Mouse (Mus musculus): Measurements from ENCODE around the gene Mllt6. TPM values are rescaled to one million over a fixed set of nuclear protein-coding genes. Genes with fewer than 3 reads are reported as not detected.

The Mllt6 gene
- 0.32 and 0.33 TPM in 2 replicates for polyA plus RNA-seq (2016; fragmentation: Nextera tagmentation; extraction: Ambion mirVana)

DNA sequence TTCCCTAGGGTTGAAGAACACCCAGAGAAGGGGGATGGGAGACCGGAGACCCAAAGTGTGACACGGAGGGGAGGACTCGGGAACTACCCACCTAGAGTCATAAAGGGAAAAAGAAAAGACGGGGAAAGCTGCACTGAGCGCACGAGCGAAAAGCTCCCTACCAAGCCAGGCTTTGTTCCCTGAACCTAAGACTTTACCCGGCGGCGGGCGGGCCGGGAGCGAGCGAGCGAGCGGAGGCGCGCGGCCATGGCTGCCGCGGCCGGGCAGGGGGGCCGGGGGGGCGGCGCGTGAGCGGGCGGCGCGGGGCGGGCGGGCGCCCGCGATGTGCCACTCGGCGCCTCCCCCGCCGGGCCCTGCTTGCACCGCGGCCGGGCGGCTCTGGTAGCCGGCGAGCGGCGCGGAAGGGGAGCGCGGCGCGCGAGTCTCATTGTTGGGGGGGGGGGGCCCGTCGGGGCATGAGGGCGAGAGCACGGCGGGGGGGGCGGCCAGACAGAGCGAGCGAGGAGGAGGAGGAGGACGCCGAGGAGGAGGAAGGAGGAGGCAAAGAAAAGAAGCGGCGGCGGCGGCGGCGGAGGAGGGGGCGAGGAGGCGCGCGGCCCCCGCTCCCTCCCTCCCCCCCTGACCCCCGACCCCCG lies at the start of gene Mllt6:
TSS of gene Mllt6 (plus strand) at position 522 of the 635 bp plus-strand sequence.
- H3K36me3 ChIP-seq: peaks cover 12% of the 10 kb centered on the region
- H3K4me2 ChIP-seq: peak within 1 kb of the TSS; percentile 77
- peak within 1 kb of the TSS; percentile 60 for H3K27ac ChIP-seq
- no peaks in the 10 kb centered on the region for H3K9me3 ChIP-seq (replicated peaks)
- under 1% methylated on average over 35 of the region's 76 CpGs for WGBS (ENCODE audit: insufficient replicate concordance)
- H3K4me1 ChIP-seq: peaks cover 58% of the 10 kb centered on the region
- peak within 1 kb of the TSS; percentile 65 for H3K4me3 ChIP-seq
- no peak for ATAC-seq
- H3K27me3 ChIP-seq (replicated peaks): peaks cover 93% of the 10 kb centered on the region
- H3K9ac ChIP-seq: peak within 1 kb of the TSS; percentile 65

DNA sequence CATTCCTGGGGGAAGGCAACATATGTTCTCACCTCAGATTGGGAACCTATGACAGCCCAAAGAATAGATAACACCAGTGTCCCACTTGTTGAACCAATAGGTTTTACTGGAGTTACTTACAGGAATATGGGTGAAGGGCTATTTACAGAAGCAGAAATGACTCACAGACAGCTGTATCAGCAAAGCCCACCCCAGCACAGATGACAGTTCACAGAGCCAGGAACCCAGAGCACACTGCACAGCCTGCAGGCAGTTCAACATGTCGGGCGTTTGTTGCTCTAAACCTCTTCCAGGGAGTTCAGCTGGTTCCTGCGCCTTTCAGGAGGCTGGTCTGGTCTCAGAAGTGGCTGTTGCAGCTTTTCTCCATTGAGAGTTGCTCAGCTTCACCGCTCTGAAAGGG lies 47.9 kb upstream of the Mllt6 start:
- no peak for ATAC-seq

DNA sequence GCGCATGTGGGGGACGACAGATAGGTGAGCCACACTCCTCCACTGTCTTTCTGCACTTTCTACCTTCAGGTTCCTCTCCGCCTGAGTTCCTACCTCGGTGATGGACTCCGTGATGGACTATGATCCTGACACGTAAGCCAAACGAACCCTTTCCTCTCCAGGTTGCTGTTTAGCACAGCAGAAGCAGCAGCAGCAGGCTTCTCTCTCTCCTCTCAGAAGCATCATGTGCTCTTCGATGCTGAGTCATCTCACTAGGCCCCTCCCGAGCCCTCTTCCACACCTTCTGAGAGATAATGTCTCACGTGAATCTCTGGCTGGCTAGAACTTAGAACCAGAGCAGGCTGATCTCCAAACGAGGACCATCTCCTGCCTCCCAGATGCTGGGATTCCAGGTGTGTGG lies 44.8 kb upstream of the Mllt6 start:
- H3K9ac ChIP-seq: no peak overlapping the region
- H3K27ac ChIP-seq: no peak overlapping the region
- 42% methylated on average over 11 of the region's 11 CpGs for WGBS (ENCODE audit: insufficient replicate concordance)
- peak overlapping the region; percentile 2; the same call in 1 of the 2 replicates for H3K4me2 ChIP-seq
- ATAC-seq: no peak
- H3K4me1 ChIP-seq: peaks cover 10% of the 10 kb centered on the region
- no peak overlapping the region for H3K4me3 ChIP-seq
- H3K36me3 ChIP-seq: no peaks in the 10 kb centered on the region
- H3K27me3 ChIP-seq (replicated peaks): peaks cover 49% of the 10 kb centered on the region
- H3K9me3 ChIP-seq (replicated peaks): no peaks in the 10 kb centered on the region

More for the DNA sequence above, 47.9 kb upstream of the Mllt6 start:
- H3K4me3 ChIP-seq: no peak overlapping the region
- H3K27ac ChIP-seq: no peak overlapping the region
- no peak overlapping the region for H3K9ac ChIP-seq
- peaks cover 10% of the 10 kb centered on the region for H3K4me1 ChIP-seq
- no peaks in the 10 kb centered on the region for H3K9me3 ChIP-seq (replicated peaks)
- WGBS (ENCODE audit: insufficient replicate concordance): 60% methylated on average over 4 of the region's 4 CpGs
- H3K4me2 ChIP-seq: no peak overlapping the region
- peaks cover 58% of the 10 kb centered on the region for H3K27me3 ChIP-seq (replicated peaks)
- no peaks in the 10 kb centered on the region for H3K36me3 ChIP-seq

DNA sequence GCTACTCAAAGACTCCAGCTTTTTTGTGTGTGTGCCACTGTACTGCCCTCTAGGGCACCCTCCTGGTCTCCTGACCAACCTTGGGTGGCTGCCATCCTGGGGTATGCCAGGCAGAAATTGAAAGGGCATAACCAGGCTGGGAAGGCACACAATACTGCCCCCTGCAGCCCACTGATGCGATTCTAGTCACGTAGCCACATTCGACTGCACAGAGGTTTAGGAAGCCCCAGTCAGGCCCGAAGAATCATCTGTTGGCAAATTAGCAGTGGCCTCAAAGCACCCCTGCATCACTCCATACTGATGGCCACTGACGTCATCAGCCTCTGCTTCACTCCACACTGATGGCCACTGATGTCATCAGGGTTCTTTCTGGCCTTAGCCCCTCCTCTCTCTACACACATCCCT lies 43.8 kb upstream of the Mllt6 start:
- no peak for ATAC-seq
- Histone ChIP-seq H3K9ac (no peak overlapping the region), H3K36me3 (no peaks in the 10 kb centered on the region), H3K4me1 (peaks cover 10% of the 10 kb centered on the region), H3K4me3 (no peak overlapping the region), H3K9me3 (replicated peaks) (no peaks in the 10 kb centered on the region), H3K27me3 (replicated peaks) (peaks cover 59% of the 10 kb centered on the region), H3K4me2 (no peak overlapping the region), H3K27ac (no peak overlapping the region)
- 49% methylated on average over 5 of the region's 5 CpGs for WGBS (ENCODE audit: insufficient replicate concordance)

DNA sequence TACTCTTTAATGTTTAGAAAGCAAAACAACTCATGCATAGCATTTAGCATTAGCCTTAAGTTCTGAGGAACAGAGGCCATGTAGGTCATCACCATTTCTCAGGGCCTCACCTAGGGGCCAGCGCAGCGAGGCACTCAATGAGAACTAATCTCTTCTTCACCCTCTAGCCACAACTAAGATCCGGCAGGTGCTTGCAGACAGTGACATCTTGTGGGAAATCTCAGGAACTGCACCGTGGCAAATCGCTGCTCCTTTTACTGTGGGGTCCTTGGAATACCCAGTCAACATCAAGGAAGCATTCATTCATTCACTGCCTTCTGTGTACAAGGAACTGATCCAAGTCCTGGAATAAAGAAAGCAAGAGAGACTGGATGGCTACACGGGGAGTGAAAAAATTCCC lies 40.8 kb upstream of the Mllt6 start:
- H3K27me3 ChIP-seq (replicated peaks): peaks cover 61% of the 10 kb centered on the region
- ATAC-seq: no peak
- no peak overlapping the region for H3K27ac ChIP-seq
- no peak overlapping the region for H3K9ac ChIP-seq
- H3K36me3 ChIP-seq: no peaks in the 10 kb centered on the region
- H3K9me3 ChIP-seq (replicated peaks): no peaks in the 10 kb centered on the region
- WGBS (ENCODE audit: insufficient replicate concordance): 2% methylated on average over 6 of the region's 6 CpGs
- H3K4me1 ChIP-seq: peaks cover 10% of the 10 kb centered on the region
- H3K4me2 ChIP-seq: no peak overlapping the region
- no peak overlapping the region for H3K4me3 ChIP-seq

DNA sequence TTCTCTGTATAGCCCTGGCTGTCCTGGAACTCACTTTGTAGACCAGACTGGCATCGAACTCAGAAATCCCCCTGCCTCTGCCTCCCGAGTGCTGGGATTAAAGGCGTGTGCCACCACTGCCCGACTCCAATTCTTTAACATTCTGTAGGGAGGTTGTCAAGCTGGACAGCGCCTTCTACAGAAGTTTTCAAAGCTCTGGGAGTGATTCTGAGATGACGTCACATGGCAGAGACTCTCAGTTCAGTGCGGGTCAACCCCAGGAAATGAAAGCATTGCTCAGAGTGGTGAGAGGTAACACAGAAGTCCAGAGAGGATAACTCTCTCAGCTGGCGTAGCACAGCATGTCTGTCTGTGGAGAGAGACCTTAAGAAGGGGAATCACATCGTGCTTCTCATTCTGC lies 40.0 kb upstream of the Mllt6 start:
- Histone ChIP-seq H3K4me1 (peaks cover 7% of the 10 kb centered on the region), H3K9ac (no peak overlapping the region), H3K4me2 (no peak overlapping the region), H3K27ac (no peak overlapping the region), H3K27me3 (replicated peaks) (peaks cover 61% of the 10 kb centered on the region), H3K4me3 (no peak overlapping the region), H3K9me3 (replicated peaks) (no peaks in the 10 kb centered on the region), H3K36me3 (no peaks in the 10 kb centered on the region)
- WGBS (ENCODE audit: insufficient replicate concordance): 43% methylated on average over 9 of the region's 9 CpGs
- ATAC-seq: no peak

DNA sequence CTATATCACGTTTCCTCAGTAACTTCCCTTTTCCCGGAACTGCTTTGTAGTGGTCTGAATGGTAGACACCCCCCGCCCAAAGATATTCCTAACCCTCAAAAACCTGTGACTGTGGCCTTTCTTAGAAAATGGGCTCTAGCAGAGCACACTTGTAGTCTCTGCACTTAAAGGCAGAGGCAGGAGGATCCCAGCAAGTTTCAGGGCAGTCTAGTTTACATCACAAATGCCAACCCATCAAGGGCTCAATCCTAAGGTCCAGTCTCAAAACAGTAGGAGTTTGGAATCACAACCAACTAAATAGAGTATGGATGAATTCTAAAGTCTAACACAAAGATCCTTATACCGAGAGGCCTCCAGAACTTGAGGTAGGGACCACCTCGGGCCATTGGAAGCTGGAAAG lies 37.7 kb upstream of the Mllt6 start:
- no peak for ATAC-seq
- peaks cover 80% of the 10 kb centered on the region for H3K27me3 ChIP-seq (replicated peaks)

DNA sequence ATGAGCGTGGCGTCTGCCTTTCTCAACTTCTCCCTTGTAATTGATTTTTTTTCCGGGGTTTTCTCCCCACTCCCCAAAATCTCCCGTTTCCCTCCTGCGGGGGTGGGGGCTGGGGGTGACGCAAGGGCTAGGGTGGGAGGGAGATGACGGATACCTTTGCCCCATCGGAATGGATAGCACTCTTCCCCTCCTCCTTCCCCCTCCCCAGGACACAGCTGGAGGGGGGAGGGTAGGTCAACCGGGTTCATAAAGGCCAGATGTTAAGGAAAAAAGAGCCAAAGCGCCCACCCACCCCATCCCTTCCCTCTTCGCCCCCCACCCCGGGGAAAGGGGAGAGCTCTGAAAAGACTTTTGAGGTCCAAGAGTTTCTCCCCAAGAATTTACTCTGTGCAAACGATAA lies 36.8 kb upstream of the Mllt6 start:
- H3K4me3 ChIP-seq: no peak overlapping the region
- WGBS (ENCODE audit: insufficient replicate concordance): 18% methylated on average over 13 of the region's 13 CpGs
- H3K9ac ChIP-seq: no peak overlapping the region
- H3K9me3 ChIP-seq (replicated peaks): no peaks in the 10 kb centered on the region
- H3K27ac ChIP-seq: no peak overlapping the region
- H3K4me2 ChIP-seq: no peak overlapping the region
- ATAC-seq: no peak
- peaks cover 89% of the 10 kb centered on the region for H3K27me3 ChIP-seq (replicated peaks)
- no peaks in the 10 kb centered on the region for H3K36me3 ChIP-seq
- peaks cover 24% of the 10 kb centered on the region for H3K4me1 ChIP-seq

More for the DNA sequence above, 37.7 kb upstream of the Mllt6 start:
- H3K27ac ChIP-seq: no peak overlapping the region
- H3K4me2 ChIP-seq: no peak overlapping the region
- no peak overlapping the region for H3K4me3 ChIP-seq
- 31% methylated on average over 5 of the region's 5 CpGs for WGBS (ENCODE audit: insufficient replicate concordance)
- no peaks in the 10 kb centered on the region for H3K36me3 ChIP-seq
- H3K9me3 ChIP-seq (replicated peaks): no peaks in the 10 kb centered on the region
- H3K9ac ChIP-seq: no peak overlapping the region
- peaks cover 24% of the 10 kb centered on the region for H3K4me1 ChIP-seq

DNA sequence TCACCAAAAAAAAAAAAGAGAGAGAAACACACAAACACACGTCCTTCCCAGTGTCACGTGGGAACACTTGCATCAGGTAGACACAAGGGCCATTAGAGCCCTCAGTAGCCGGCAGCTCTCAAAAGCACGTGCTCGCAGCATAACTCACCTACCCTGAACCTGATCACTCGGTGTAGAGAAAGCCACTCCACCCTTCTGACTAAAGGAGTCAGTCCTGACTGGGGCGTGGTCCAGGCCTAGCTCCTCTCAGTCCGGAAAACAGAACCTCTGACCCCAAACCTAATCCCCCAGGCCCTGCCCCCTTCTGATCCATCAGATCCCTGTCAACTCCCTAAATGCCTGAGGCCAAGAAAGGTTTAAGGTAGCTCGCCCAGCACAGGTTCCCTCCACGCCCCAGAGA lies 36.4 kb upstream of the Mllt6 start:
- H3K27me3 ChIP-seq (replicated peaks): peaks cover 93% of the 10 kb centered on the region
- no peak overlapping the region for H3K9ac ChIP-seq
- WGBS (ENCODE audit: insufficient replicate concordance): 19% methylated on average over 10 of the region's 10 CpGs
- H3K4me3 ChIP-seq: no peak overlapping the region
- H3K36me3 ChIP-seq: no peaks in the 10 kb centered on the region
- no peak overlapping the region for H3K4me2 ChIP-seq
- no peak overlapping the region for H3K27ac ChIP-seq
- H3K9me3 ChIP-seq (replicated peaks): no peaks in the 10 kb centered on the region
- peaks cover 24% of the 10 kb centered on the region for H3K4me1 ChIP-seq
- no peak for ATAC-seq

DNA sequence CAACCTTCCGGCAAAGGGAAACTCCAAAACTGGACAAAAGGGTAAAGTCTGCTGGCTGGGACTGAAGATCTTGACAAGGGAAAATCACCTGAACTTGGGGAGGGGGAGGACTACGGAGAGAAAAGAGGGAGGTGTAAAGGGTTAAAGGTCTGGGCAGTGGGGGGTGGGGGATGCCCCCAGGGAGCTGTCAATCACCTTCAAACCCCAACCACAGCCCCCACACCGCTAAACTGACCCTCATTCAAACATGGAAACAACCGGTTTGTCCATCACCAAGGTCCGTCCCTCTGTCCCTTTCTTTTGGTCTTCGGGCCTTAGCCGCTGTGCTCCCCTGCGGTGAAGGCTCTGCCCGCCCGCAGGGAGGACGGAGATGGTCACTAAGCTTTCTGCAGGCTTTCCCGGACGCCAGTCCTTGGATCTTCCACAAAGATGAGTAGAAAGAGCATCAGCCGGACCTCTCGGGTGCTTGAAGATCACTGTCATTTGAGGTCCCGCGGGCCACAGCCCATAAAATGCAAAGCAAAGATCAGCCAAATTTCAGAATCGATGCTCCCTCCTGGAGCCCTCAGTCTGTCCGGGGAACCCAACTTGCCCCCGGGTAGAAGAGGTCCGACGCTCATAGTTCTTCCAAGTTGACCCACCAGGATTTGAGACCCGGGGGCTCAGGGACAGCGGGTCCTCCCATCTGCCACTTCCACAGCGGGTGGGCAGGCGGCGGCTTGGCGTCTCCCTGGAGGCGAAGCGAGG lies 35.5 kb upstream of the Mllt6 start:
- Histone ChIP-seq H3K9ac (no peak overlapping the region), H3K36me3 (no peaks in the 10 kb centered on the region), H3K9me3 (replicated peaks) (no peaks in the 10 kb centered on the region), H3K4me3 (peak overlapping the region; percentile 63), H3K27ac (no peak overlapping the region), H3K27me3 (replicated peaks) (peaks cover 99% of the 10 kb centered on the region), H3K4me1 (peaks cover 24% of the 10 kb centered on the region), H3K4me2 (peak overlapping the region; percentile 87)
- no peak for ATAC-seq
- 10% methylated on average over 30 of the region's 30 CpGs for WGBS (ENCODE audit: insufficient replicate concordance)

DNA sequence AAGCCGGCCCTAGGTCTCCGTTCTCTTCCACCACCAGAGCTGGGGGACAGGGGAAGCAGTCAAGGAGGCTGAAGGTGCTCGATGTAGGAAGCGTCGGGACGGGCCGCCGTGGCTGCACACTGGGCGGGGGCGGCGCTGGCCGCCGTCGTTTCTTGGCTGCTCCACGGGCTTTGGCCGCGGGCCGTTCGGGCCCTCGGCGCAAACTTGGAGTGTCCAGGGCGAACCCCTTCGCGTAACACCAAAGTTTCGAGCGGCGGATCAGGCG lies 35.0 kb upstream of the Mllt6 start:
- no peak for ATAC-seq
- 0 out of 2 replicates have a peak overlapping the region, but pooled peaks have one; percentile 10 for H3K9ac ChIP-seq
- WGBS (ENCODE audit: insufficient replicate concordance): 1% methylated on average over 28 of the region's 28 CpGs
- no peaks in the 10 kb centered on the region for H3K36me3 ChIP-seq
- H3K27ac ChIP-seq: no peak overlapping the region
- H3K9me3 ChIP-seq (replicated peaks): no peaks in the 10 kb centered on the region
- H3K4me2 ChIP-seq: peak overlapping the region; percentile 87
- H3K4me3 ChIP-seq: peak overlapping the region; percentile 63
- H3K4me1 ChIP-seq: peaks cover 24% of the 10 kb centered on the region
- peaks cover 97% of the 10 kb centered on the region for H3K27me3 ChIP-seq (replicated peaks)

DNA sequence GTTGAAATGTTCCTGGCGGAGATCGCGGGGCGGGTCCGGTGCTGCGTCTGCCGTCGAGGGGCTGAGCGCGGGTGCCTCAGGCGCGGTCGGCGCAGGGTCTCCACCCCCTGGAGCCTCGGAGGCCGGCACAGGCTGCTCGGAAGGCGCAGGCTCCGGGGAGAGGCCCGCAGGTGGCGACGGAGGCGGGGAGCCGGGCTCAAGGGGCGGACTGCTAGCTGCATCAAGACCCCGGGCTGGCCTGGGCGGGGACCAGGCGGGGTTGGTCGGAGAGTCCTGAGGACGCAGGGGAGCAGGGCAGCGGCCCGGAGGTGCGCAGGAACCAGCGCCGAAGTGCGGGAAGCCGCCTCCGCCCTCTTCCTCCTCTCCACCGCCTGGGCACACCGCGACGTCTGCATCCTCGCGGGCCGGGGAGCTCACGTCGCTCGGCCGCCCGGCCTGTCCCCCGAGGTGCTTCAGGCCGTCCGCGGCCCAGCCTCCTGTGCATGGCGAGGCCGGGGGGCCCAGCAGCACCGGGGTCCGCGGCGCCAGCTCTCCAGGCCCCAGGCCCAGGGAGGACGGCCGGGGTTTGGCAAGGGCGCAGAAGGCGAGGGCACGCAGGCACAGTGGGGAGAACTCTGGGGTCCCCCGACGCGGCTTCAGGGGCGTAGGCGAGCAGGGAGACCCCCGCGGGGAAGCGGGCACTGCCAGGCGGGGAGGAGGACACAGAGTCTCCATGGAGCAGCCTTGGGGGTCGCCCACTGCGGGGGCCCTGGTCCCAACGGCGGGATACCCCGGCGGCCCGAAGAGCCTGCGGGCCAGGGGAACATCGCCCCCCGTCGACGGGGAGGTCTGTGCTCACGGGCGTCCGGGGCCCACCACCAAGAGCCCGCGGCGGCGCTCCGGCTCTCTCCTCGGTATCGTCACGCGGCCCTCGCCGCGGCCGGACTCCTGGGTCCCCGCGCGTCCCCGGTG lies 34.4 kb upstream of the Mllt6 start:
- peak; percentile 17; the same call in 1 of the 2 replicates for ATAC-seq
- Histone ChIP-seq H3K9me3 (replicated peaks) (no peaks in the 10 kb centered on the region), H3K4me1 (peaks cover 24% of the 10 kb centered on the region), H3K27ac (no peak overlapping the region), H3K4me3 (peak overlapping the region; percentile 63), H3K4me2 (peak overlapping the region; percentile 87), H3K36me3 (no peaks in the 10 kb centered on the region), H3K27me3 (replicated peaks) (peaks cover 96% of the 10 kb centered on the region), H3K9ac (peak overlapping the region; percentile 70)
- WGBS (ENCODE audit: insufficient replicate concordance): under 1% methylated on average over 100 of the region's 106 CpGs

Data from liver, embryonic 12.5 days (tissue).